8 mouse cellular contexts compared by ENCODE assay signal in genomic region chr11:31672170-31672563, GRCm38 (mm10). TPM values are rescaled to one million over a fixed set of nuclear protein-coding genes. Genes with fewer than 3 reads are reported as not detected.
DNase-seq lines count a peak whose midpoint lies in the region; ATAC-seq and TF ChIP-seq lines count a peak whose summit lies in the region.

No protein-coding gene starts in this region.

- no peak for DNase-seq in layer of hippocampus, adult 2 months (ENCODE audit: low spot score in 2 of 2)
- DNase-seq in layer of hippocampus, adult 9-10 months (ENCODE audit: low spot score): no peak
- no peak for DNase-seq in embryonic facial prominence, embryonic 11.5 days (ENCODE audit: low spot score)
- peak; percentile 19 for DNase-seq in hindbrain, postnatal 0 days (ENCODE audit: low spot score)
- no peak for DNase-seq in midbrain, postnatal 0 days (ENCODE audit: low spot score)
- no peak for DNase-seq in retina, embryonic 14.5 days (ENCODE audit: low spot score)
- no peak for DNase-seq in cerebellum, adult 11-12 months
- no peak for DNase-seq in spleen, postnatal 36 days (ENCODE audit: low spot score in 2 of 2)

- TF ChIP-seq CTCF in layer of hippocampus, adult 2 months (conservative IDR thresholded peaks at IDR 0.05): no peak
- TF ChIP-seq CTCF in hindbrain, postnatal 0 days (IDR thresholded peaks at IDR 0.05; ENCODE audit: low read depth): no peak
- no peak for TF ChIP-seq CTCF in midbrain, postnatal 0 days (IDR thresholded peaks at IDR 0.05)

- peaks cover 2% of the 10 kb centered on the region for H3K36me3 ChIP-seq in embryonic facial prominence, embryonic 11.5 days (replicated peaks; ENCODE audit: control insufficient read depth, insufficient read depth, low read depth, low read length)
- 0 out of 2 replicates have a peak, but pooled peaks cover 12% of the 10 kb centered on the region for H3K36me3 ChIP-seq in hindbrain, postnatal 0 days (ENCODE audit: insufficient read depth, low read length)
- H3K36me3 ChIP-seq in midbrain, postnatal 0 days (ENCODE audit: insufficient read depth, low read length): peaks cover 5% of the 10 kb centered on the region; the same call in 1 of the 2 replicates

- H3K9me3 ChIP-seq in embryonic facial prominence, embryonic 11.5 days (replicated peaks; ENCODE audit: control insufficient read depth, low read length): no peaks in the 10 kb centered on the region
- H3K9me3 ChIP-seq in hindbrain, postnatal 0 days (ENCODE audit: low read length): no peaks in the 10 kb centered on the region
- no peaks in the 10 kb centered on the region for H3K9me3 ChIP-seq in midbrain, postnatal 0 days (ENCODE audit: low read length)

- H3K27me3 ChIP-seq in embryonic facial prominence, embryonic 11.5 days (ENCODE audit: control insufficient read depth, insufficient read depth, low read length): no peaks in the 10 kb centered on the region
- H3K27me3 ChIP-seq in hindbrain, postnatal 0 days (ENCODE audit: insufficient read depth, low read length): no peaks in the 10 kb centered on the region
- no peaks in the 10 kb centered on the region for H3K27me3 ChIP-seq in midbrain, postnatal 0 days (ENCODE audit: insufficient read depth, low read length)

- peak overlapping the region; percentile 89 for H3K27ac ChIP-seq in layer of hippocampus, adult 2 months
- no peak overlapping the region for H3K27ac ChIP-seq in embryonic facial prominence, embryonic 11.5 days (replicated peaks; ENCODE audit: low read depth, low read length)
- no peak overlapping the region for H3K27ac ChIP-seq in hindbrain, postnatal 0 days
- H3K27ac ChIP-seq in midbrain, postnatal 0 days (ENCODE audit: low read depth, low read length): 0 out of 2 replicates have a peak overlapping the region, but pooled peaks have one; percentile 32

- no peaks in the 10 kb centered on the region for H3K4me1 ChIP-seq in embryonic facial prominence, embryonic 11.5 days (ENCODE audit: control insufficient read depth, insufficient read depth, low read length)
- peaks cover 9% of the 10 kb centered on the region; the same call in 1 of the 2 replicates for H3K4me1 ChIP-seq in hindbrain, postnatal 0 days (ENCODE audit: insufficient read depth, low read length)
- H3K4me1 ChIP-seq in midbrain, postnatal 0 days (ENCODE audit: insufficient read depth, low read length): peaks cover 9% of the 10 kb centered on the region; the same call in 1 of the 2 replicates

- peak overlapping the region; percentile 61 for H3K4me2 ChIP-seq in embryonic facial prominence, embryonic 11.5 days (ENCODE audit: low read depth, low read length)
- H3K4me2 ChIP-seq in hindbrain, postnatal 0 days (ENCODE audit: low read depth, low read length): peak overlapping the region; percentile 80
- peak overlapping the region; percentile 74 for H3K4me2 ChIP-seq in midbrain, postnatal 0 days (ENCODE audit: low read depth, low read length, poor library complexity, severe bottlenecking)

- peak overlapping the region; percentile 86 for H3K4me3 ChIP-seq in layer of hippocampus, adult 2 months
- peak overlapping the region; percentile 94 for H3K4me3 ChIP-seq in embryonic facial prominence, embryonic 11.5 days (ENCODE audit: low read depth, low read length)
- H3K4me3 ChIP-seq in hindbrain, postnatal 0 days (ENCODE audit: low read length): peak overlapping the region; percentile 78
- peak overlapping the region; percentile 88 for H3K4me3 ChIP-seq in midbrain, postnatal 0 days (ENCODE audit: low read depth, low read length)

- H3K9ac ChIP-seq in embryonic facial prominence, embryonic 11.5 days (replicated peaks; ENCODE audit: low read length): peak overlapping the region; percentile 90
- peak overlapping the region; percentile 92 for H3K9ac ChIP-seq in hindbrain, postnatal 0 days (replicated peaks; ENCODE audit: low read length)
- peak overlapping the region; percentile 64 for H3K9ac ChIP-seq in midbrain, postnatal 0 days (replicated peaks; ENCODE audit: low read length, poor library complexity, severe bottlenecking)

- WGBS in embryonic facial prominence, embryonic 11.5 days: 13% methylated on average over 9 of the region's 9 CpGs
- WGBS in hindbrain, postnatal 0 days: 10% methylated on average over 9 of the region's 9 CpGs
- WGBS in midbrain, postnatal 0 days: 13% methylated on average over 9 of the region's 9 CpGs

- peak; percentile 66 for ATAC-seq in embryonic facial prominence, embryonic 11.5 days (replicated peaks; ENCODE audit: insufficient number of reproducible peaks, low FRiP score, low TSS enrichment, low read depth)
- peak; percentile 46 for ATAC-seq in hindbrain, postnatal 0 days
- ATAC-seq in midbrain, postnatal 0 days (ENCODE audit: low FRiP score): peak; percentile 66

RNA-seq across cellular contexts. Expression of gene Bod1, which starts 0.5 kb away (rescaled TPM):
- total RNA-seq in layer of hippocampus, adult 2 months (2021): 100 to 1,000 TPM in 1 of 2 experiments, 10 to 100 TPM in 1; 97.1 to 101 TPM
- 130 and 137 TPM in 2 replicates for polyA plus RNA-seq in embryonic facial prominence, embryonic 11.5 days (2014; fragmentation: Nextera tagmentation; extraction: Ambion mirVana)
- 91.2 and 113 TPM in 2 replicates for total RNA-seq in hindbrain, postnatal 0 days (2014; rRNA removed)
- 125 and 134 TPM in 2 replicates for polyA plus RNA-seq in hindbrain, postnatal 0 days (2015; fragmentation: Nextera tagmentation; extraction: Ambion mirVana)
- total RNA-seq in midbrain, postnatal 0 days (2014; rRNA removed): 91.6 and 129 TPM in 2 replicates
- polyA plus RNA-seq in midbrain, postnatal 0 days (2015; fragmentation: Nextera tagmentation; extraction: Ambion mirVana): 126 and 134 TPM in 2 replicates

Comparison
In these comparisons a context has a peak if more than half of its experiments do, and no peak if none do; other contexts are left out.
1. H3K27ac ChIP-seq: peak in layer of hippocampus, adult 2 months (single experiment) and midbrain, postnatal 0 days (single experiment); none in embryonic facial prominence, embryonic 11.5 days (single experiment) and hindbrain, postnatal 0 days (single experiment).
2. Peak in every context shown above with its lines, with median percentiles within 50 percentile points of each other: H3K4me3 ChIP-seq, ATAC-seq, H3K4me2 ChIP-seq and H3K9ac ChIP-seq.